Mouse (Mus musculus): ENCODE measurements around the gene Tie1.
"Not testable (repeated sequence)": the region's sequence is repeated elsewhere in the genome, so short reads cannot be mapped to it uniquely, and the experiment has no call there.

The Tie1 gene

GRCm38 (mm10) chr4:118489717-118490132 lies at the start of gene Tie1:
TSS of gene Tie1 (minus strand) at chr4:118490061.
- DNase-seq (ENCODE audit: low spot score in 2 of 2) = no peak

GRCm38 (mm10) chr4:118537801-118538200 lies 47.9 kb upstream of the Tie1 start:
- DNase-seq (ENCODE audit: low spot score in 2 of 2) = no peak

GRCm38 (mm10) chr4:118535610-118536009 lies 45.7 kb upstream of the Tie1 start:
- DNase-seq (ENCODE audit: low spot score in 2 of 2) = no peak

GRCm38 (mm10) chr4:118533605-118534004 lies 43.7 kb upstream of the Tie1 start:
- no peak for DNase-seq (ENCODE audit: low spot score in 2 of 2)

- DNase-seq (ENCODE audit: low spot score in 2 of 2) = no peak
Measured at GRCm38 (mm10) chr4:118533156-118533555, 43.3 kb upstream of the Tie1 start.

- no peak for DNase-seq (ENCODE audit: low spot score in 2 of 2)
Measured at GRCm38 (mm10) chr4:118532663-118533062, 42.8 kb upstream of the Tie1 start.

GRCm38 (mm10) chr4:118527720-118528119 lies 37.9 kb upstream of the Tie1 start:
- no peak for DNase-seq (ENCODE audit: low spot score in 2 of 2)

- no peak for DNase-seq (ENCODE audit: low spot score in 2 of 2)
Measured at GRCm38 (mm10) chr4:118527335-118527681, 37.4 kb upstream of the Tie1 start.

GRCm38 (mm10) chr4:118526408-118527334 lies 36.8 kb upstream of the Tie1 start, which contains the start of gene 2610528J11Rik:
TSS of gene 2610528J11Rik (plus strand) at chr4:118526999.
- DNase-seq (ENCODE audit: low spot score in 2 of 2) = no peak

GRCm38 (mm10) chr4:118525779-118526178 lies 35.9 kb upstream of the Tie1 start:
- DNase-seq (ENCODE audit: low spot score in 2 of 2) = no peak

GRCm38 (mm10) chr4:118523976-118524375 lies 34.1 kb upstream of the Tie1 start:
- no peak for DNase-seq (ENCODE audit: low spot score in 2 of 2)

GRCm38 (mm10) chr4:118522248-118522647 lies 32.4 kb upstream of the Tie1 start:
- DNase-seq (ENCODE audit: low spot score in 2 of 2) = no peak

GRCm38 (mm10) chr4:118518208-118518607 lies 28.3 kb upstream of the Tie1 start:
- DNase-seq (ENCODE audit: low spot score in 2 of 2) = no peak

- DNase-seq (ENCODE audit: low spot score in 2 of 2) = no peak
Measured at GRCm38 (mm10) chr4:118517497-118518146, 27.8 kb upstream of the Tie1 start.

GRCm38 (mm10) chr4:118516699-118517496 lies 27.0 kb upstream of the Tie1 start:
- no peak for DNase-seq (ENCODE audit: low spot score in 2 of 2)

- no peak for DNase-seq (ENCODE audit: low spot score in 2 of 2)
Measured at GRCm38 (mm10) chr4:118509050-118509449, 19.2 kb upstream of the Tie1 start.

GRCm38 (mm10) chr4:118507171-118507570 lies 17.3 kb upstream of the Tie1 start:
- DNase-seq (ENCODE audit: low spot score in 2 of 2) = not testable (repeated sequence)

GRCm38 (mm10) chr4:118505551-118505950 lies 15.7 kb upstream of the Tie1 start:
- DNase-seq (ENCODE audit: low spot score in 2 of 2) = no peak

- DNase-seq (ENCODE audit: low spot score in 2 of 2) = no peak
Measured at GRCm38 (mm10) chr4:118500792-118501191, 10.9 kb upstream of the Tie1 start.

- peak in 1 of 2 experiments; percentile 18 for DNase-seq (ENCODE audit: low spot score in 2 of 2)
Measured at GRCm38 (mm10) chr4:118500171-118500724, 10.4 kb upstream of the Tie1 start.

- DNase-seq (ENCODE audit: low spot score in 2 of 2) = no peak
Measured at GRCm38 (mm10) chr4:118490461-118490860, 600 bp upstream of the Tie1 start.

Data from right cerebral cortex, postnatal 36 days (tissue).